Mouse (Mus musculus): ENCODE measurements at regions not wholly inside any gene's neighbourhood (a gene's known extent, or its start where the extent isn't known, plus 50 kb on each side); places are given as distances from the start of the nearest gene placed in this dataset.

DNA sequence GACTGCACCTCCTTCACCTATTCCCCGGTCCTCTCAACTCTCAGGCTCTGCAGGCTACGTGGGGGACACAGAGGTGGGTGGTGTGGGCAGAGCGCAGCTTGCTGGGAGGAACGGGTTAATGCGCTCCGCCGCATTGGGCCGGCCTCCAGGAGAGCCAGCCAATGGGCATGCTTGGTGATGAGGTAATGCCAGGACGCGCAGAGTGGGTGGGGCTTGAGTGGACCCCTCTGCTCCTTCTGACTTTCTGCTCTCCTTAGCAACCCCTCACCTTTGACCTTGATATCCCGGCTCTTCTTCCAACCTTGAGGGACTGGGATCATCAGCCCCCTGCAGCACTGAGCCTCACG is 85.2 kb downstream of the 1700001O22Rik start:
- DNase-seq (ENCODE audit: low spot score in 2 of 2) = peak; percentile 81 to 94

DNA sequence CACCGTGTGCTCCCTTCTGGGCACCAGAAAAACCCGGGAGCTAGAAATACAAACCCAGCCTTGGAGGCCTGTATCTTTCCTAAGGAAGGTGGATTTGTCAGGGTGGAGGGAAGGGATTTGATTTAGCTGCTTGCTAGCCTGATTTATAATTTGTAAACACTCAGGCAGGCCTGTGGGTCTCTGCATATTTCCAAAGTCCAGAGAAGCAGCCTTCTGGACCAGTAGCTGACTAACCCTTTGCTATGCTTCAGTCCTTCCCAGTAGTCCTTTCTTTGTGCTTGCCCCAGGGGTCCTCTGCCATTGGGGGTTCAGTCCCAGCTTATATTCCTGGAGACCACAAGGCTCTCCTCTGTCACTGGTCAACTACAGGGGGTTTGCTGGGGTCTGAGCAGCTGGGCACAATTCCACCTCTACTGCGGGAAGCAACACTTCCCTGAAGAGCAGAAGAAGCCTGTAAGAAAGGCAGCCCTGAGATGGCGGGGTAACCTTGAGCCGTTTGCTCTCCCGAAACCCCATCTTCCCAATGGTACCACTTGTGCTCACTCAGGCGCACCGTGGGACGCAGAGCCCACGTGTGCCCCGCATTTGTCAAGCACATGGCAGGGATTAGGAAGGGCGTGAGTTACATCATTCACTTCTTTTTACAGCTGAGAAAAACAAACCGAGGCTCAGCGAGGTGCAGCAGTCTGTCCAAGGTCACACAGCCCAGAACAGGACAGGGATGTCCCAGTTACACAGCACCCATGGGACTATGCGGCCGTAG is 85.7 kb downstream of the 1700001O22Rik start:
- no peak for DNase-seq (ENCODE audit: low spot score in 2 of 2)

DNA sequence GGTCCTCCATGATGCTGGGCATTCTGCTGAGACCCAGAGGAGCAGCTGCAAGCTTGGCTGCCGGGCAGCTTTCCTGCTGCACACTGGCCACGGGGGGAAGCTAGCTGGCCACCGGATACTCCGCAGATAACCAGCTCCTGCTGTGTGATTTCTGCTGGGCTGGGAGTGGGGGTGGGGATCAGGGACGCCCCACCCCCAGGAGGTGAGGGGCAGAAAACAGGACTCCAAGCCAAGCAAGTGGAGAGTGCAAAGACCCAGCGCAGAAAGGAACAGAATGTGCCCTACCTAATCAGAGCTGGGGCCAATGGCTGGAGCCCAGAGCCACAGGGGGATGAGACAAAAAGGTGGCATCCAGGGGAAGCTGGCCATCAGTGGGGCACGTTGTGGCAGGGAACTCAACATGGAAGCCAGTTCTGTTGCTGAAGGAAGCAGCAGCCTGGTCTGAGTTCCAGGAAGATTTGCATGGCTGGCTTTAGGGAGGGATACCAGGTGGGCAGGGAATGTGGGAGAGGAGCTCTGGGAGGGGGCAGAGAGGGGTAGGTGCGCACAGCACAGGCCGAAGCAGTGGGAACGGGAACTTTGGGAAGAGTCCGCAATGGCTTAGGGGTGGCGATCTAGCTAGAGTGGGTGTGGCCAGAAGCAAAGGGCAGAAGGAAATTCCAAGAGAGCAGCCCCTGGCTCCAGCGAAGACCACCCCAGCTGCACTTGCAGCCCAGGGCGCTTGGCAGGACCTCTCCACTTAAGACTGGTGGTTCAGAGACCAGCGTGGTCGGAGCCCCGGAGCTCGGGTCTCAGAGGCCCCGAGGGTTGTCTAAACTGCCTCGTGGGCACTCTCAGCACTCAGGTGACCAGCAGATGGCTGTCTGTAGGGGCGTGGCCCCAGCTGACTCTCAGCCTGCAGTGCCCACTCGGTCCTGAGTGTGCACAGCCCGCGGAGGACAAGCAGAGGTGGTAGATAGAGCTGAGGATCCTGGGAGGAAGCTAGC is 86.6 kb downstream of the 1700001O22Rik start:
- DNase-seq (ENCODE audit: low spot score in 2 of 2) = no peak

DNA sequence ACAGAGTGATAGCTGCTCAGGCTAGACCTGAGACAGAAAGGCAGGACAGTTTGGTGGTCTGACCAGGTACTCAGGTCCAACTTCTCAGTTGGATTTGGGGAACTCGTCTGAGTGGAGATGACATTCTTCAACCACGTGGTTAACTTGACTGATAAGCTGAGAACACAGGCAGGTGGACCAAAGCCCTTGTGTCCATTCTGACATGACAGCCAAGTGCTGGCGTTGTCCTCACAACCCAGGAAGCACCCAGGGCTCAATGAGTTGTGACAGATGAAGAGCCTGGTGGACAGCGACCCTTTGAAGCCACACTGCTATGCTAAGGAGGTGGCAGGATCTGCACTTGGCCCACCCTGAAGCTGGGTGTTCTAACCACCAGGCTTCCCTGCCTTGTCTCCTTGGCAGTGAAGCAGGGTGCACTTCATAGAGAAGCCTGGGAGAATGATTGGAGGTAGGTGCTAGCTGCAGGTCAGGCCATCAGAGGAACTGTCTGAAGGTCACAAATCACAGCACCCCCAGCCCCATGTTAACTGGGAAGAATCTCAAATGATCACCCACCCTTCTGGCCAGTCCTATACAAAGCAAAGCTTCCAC is 87.6 kb downstream of the 1700001O22Rik start:
- no peak for DNase-seq (ENCODE audit: low spot score in 2 of 2)

DNA sequence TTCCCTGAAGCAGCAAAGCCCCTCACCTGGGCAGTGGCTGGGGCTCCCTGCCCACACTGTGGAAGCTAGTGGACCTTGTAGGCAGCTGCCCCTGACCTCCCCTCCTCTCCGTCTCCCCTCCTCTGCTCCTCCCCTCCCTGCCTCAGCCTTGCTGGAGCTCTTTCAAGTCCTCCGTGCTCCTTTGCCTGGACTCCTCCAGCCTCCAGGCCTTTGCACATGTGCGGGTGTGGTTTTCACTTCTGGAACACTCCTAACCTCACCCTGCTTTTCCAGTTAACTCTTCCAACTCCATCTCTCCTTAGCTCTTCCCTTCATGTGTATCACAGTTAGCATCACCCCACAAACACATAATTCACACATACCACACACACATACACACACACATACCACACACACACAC is 89.9 kb downstream of the 1700001O22Rik start:
- no peak for DNase-seq (ENCODE audit: low spot score in 2 of 2)

DNA sequence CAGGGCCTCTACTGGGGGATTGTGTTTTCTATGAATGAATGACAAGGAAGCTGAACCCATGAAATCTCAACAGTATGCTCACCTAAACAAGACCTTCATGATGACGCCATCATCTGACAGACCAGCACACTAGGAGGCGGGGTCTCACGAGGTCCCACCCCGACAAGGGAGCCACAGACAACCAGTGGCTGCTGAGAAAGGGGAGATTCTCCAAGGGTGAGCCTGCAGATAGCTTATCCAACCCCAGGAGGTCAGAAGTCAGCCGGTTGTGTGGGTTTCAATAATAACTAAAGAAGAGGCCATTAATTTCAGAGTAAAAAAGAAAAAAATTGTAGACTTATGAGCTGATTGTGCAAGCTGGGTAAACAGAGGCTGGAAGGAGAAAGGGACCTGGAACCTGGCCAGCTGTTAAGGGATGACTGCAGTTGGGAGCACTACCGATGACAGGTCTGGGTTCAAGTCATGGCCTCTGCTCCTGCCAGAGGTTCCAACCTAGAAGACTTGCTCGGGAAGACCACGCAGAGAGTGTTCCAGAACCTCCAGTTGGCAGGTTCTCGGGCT is 90.5 kb downstream of the 1700001O22Rik start:
- no peak for DNase-seq (ENCODE audit: low spot score in 2 of 2)

DNA sequence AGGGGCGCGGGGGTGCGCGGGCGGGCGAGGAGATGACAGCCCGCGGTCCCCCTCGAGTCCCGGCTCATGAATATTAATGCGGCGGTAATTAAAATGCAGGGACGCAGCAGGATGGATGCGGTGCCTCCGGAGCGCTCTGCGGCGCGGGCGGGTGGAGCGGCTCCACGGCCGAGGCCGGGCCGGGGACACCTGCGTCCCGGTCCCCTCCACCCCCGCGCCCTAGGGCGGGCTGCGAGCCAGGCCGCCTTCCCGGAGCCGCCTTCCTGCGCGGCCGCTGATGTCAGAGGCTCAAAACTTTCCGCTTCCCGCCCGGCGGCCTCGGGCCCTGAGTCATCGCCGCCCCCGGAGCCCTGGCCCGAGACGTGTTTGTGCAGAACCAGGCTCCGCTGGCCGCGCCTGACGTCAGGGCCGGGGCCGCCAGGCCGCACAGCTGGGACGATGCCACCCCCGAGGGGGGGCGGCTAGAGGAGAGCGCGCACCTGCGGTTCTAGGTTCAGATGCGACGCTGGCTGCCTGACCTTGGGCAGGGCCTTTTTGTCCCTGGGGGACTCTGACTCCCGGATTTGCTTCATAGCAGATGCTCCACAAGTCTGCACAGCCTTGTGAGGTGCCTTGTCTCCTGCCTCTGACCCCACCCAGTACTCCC is 91.5 kb downstream of the 1700001O22Rik start:
- peak in 1 of 2 experiments; percentile 75 for DNase-seq (ENCODE audit: low spot score in 2 of 2)

DNA sequence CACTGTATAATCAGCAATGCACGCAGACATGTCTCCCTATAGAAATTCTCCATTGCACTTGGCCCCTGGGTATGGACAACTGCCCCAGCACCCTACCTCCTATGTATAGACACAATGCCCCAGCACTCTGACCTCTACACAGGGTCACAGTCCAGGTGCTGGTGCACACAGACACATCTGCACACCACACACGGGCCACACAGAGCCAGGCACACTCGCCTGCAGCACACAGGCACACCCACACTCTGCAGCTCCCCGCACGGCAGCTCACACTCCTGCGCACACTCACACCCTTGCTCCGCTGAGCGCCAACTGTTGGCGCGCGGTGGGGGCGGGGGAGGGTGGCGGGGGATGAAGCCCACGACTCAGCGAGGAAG is 92.0 kb downstream of the 1700001O22Rik start:
- peak in 1 of 2 experiments; percentile 22 for DNase-seq (ENCODE audit: low spot score in 2 of 2)

DNA sequence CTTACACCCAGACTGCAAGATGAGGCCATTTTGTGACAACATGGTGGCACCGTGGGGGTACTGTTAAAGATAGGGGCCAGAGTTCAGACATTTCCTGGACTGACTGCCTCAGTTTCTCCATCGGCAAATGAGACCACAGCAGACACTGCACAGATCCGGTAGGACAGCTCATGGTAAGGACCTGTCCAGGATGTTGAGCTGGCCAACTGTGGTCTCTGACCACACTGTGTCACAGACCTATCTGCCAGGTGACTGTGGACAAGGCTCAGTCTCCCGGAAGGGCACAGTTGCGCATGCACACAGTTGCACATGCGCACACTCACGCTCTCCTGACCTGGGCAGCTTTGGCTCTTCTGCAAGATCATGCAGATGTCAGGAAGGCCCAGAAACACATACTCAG is 92.6 kb downstream of the 1700001O22Rik start:
- DNase-seq (ENCODE audit: low spot score in 2 of 2) = no peak

DNA sequence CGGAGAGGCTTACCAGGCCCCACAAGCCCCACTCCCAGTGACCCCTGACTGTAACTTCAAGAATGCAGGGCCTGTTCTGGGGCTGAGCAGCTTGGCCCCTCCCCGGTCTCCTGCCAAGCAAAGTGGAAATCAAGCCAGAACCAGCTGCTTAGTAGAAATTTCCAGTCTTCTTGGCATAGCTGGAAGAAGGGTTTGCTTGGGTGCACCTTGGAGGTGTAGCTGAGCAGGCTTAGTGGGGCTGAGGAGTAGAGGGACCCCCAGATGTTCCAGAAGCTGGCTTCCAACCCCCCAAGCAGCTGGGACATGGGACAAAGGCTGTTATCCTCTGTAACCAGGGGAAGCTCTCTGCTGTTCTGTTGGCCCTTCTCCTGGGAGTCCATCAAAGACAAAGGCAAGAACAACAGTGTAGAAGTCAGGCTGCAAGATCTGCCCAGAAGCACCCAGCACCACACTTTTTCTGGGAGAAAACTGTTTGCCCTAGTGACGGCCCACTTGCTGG is 94.0 kb downstream of the 1700001O22Rik start:
- DNase-seq (ENCODE audit: low spot score in 2 of 2) = no peak

DNA sequence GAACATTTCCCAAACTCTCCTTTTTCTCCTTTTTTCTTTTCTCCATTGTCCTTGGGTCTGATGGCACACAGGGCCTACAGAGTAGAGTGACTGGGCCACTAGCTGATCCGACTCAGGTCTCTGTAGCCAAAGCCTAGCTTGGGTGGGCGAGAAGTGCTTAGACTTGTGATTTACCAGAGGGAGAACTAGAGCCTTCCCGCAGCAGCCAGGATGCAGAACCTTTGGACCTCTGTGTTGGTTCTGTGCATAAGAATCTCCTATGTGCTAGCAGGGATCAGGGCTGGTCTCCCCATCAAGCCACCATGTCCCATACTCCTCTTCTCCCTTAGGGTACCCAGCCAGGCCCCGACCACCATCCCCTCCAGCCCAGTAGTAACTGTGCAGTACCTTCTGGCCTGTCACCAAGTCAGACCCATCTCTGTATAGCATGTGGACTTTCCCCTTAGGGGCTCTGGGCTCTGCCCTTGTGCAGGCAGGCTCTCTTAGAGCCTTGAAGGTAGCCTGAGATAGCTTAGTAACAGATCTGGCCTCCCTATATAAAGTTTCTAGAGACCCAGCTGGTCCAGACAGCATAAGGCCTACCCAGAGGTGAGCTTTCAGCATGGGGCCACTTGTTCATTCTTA is 94.6 kb downstream of the 1700001O22Rik start:
- DNase-seq (ENCODE audit: low spot score in 2 of 2) = no peak

DNA sequence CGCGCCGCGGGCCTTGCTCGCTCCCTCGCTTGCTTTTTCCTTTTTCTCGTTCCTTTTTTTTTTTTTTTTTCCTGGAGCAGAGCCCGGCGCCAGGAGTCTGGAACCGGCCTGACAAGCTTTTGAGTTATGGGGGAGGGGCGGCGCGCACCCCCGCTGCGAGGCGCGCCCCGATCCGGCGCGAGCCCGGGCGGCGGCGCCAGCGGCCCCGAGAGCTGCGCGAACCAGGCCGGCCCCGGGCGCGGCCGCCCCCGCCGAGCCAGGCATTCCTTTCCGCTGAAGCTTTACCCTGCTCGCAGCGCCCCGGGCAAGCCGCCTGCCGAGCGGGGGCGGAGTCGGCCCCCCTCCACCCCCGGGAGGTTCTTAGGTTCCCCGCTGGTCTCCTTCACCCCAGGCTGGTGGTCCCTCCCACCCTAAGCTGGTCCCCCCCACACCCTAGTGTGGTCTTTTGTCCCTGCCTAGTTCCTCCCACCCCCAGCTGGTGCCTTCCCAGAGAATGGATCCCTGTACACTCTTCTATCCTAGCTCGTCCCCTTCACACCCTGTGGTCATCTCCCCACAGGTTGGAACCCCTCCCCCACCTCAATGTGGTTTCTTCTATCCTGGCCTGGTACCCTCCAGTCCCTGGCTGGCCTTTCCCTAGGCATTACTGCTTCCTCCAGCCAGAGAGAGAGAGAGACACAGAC is 95.3 kb downstream of the 1700001O22Rik start:
- DNase-seq (ENCODE audit: low spot score in 2 of 2) = peak in 1 of 2 experiments; percentile 80

DNA sequence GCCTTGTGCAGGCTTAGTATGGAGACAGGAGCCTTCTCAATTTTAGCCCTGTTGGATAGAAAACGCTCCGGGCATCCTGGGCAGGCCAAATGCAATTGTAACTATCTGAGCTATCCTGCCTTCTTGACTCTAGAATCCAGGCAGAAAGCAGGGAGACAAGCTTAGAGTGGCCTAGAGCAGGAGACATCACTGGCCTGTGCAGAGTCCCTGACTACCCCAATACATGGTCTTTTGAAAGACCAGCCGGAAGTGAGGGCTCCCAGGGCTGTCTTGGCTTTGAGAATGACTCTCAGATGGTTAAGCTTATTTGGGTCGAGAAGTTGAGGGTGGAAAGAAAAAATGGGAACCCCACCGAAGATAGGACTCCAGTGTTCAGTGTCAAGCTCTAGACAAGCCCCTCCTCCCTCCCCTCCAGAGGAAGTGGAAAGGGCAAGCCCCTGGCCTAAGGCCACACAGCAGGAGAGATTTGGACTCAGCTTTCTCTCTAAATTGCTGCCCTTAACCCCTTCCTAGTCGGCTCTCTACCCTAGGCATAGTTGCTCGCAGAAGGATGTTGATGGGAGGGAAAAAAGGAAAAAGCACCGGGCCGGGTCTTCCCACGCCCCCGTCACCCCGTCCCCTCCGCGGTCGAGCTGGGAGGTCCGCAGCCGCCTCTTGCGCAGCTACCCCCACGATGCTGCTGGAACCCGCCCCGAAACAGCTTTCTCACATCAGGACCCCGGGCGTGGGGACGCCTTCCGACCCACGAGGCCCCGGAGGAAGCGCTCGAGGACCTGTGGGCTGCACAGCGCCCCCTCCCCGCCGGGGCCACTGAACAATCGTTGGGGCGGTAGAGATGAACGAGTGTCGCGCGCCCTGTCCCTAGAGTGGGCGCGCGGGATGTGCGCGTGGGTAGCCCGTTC is 96.1 kb downstream of the 1700001O22Rik start:
- DNase-seq (ENCODE audit: low spot score in 2 of 2) = peak in 1 of 2 experiments; percentile 54

DNA sequence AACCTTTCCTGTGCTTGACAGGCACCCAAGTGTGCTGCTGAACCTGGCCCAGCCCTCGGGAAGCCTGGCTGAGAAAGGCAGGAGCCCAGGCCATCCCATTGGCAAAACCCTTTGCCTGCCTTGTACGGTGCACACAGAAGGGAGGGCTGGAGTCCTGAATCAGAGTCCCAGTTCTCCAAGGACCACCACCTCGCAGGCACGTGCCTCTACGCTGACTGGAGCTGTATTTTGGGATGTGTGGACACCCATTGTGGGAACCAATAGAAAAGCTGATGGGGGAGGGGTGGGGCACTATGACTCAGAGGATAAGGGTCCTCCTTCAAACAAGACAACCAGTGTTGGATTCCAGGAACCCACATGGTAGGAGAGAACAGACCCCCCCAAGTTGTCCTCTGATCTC is 97.4 kb downstream of the 1700001O22Rik start:
- DNase-seq (ENCODE audit: low spot score in 2 of 2) = no peak

DNA sequence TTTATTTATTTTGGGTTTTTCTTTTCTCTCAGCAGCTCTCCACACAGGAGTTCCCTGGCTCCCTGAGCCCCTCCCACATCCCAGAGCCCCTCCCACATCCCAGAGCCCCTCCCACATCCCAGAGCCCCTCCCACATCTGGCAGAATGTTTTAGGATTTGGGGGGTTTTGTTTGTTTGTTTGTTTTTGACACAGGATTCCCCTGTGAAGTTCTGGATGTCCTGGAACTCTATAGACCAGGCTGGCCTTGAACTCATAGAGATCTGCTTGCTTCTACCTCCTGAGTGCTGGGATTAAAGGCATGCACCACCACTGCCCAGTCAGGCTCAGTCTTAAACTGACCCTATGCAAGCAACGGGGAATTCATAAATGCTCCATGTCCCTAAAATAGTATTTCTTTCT is 100.2 kb downstream of the 1700001O22Rik start:
- DNase-seq (ENCODE audit: low spot score in 2 of 2) = no peak

DNA sequence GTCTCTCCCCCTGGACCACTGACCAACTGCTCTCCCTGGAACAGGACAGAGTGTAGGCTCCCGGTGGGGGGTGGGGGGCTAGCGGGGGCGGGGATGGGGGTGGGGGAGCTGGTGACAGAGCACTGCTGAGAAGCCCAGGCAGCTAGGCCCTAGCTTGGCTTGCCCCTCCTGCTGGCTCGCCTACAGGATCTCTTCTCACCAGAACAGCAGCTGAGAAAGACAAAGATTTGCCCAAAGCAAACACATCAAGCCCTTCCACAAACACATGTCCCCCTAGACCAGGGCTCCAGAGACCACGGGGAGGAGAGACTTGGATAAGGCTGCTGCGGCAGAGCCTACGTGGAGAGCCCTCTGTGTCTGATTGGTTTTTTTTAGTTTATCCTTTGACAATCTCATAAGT is 100.8 kb downstream of the 1700001O22Rik start:
- no peak for DNase-seq (ENCODE audit: low spot score in 2 of 2)

DNA sequence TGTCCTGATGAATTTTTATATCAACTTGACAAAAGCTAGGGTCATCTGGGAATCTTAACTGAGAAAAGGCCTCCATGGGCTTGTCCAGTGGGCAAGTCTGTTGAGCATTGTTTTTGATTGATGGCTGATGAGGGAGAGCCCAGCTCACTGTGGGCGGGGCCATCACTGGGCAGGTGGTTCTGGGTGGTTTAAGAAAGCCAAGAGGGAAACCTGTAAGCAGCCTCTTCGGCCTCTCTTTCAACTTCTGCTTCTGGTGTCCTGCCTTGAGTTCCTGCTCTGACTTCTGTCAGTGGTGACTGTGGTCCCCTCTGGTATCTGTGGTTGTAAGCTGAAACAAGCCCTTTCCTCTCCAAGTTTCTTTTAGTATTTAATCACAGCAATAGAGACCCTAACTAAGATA is 102.6 kb downstream of the 1700001O22Rik start:
- no peak for DNase-seq (ENCODE audit: low spot score in 2 of 2)

DNA sequence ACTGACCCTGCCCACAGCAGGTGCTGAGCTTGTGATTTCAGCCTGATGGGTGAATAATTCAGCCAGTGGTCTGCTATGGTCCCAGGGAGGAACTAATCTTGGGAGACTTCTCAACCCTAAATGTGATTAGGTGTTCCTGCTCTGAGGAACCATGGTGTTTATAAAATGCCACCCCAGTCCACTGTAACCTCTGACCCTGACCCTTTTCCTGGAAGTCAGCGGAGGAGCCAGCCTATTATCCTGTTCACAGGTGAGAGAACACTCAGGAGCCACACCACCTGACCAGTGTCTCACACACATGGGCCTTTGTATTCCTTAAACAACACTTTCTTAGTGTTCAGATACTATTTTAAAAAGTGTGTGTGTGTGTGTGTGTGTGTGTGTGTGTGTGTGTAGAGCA is 103.0 kb downstream of the 1700001O22Rik start:
- DNase-seq (ENCODE audit: low spot score in 2 of 2) = no peak

DNA sequence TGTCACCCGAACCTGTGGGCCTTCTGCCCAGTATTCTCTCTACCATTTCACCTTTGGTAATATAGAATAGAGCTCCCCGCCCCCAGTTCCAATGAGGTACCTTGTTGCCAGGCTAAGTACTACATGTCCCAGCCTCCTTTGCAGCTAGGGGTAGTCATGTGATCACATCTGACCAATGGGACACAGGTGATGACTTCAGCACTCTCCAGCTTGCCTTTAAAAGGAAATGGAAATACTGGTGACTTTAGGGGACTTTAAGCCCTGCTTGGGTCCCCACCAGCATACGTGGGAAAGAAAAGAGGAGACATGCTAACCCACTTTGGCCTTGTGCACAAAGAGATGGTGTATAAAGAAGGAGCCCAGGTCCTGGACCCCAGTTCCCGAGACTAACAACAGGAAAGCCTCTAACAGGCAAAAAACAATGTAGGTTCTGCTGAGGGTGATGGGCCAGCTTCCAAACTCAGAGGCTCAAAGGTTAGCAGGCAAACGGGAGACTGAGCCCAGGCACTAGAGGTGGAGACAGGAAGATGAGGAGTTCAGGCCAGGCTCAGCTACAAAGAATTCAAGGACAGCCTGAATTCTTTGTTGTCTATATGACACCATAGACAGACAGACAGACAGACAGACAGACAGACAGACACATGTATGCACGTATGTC is 103.5 kb downstream of the 1700001O22Rik start:
- peak in 1 of 2 experiments; percentile 70 for DNase-seq (ENCODE audit: low spot score in 2 of 2)
